Comparison of ENCODE assay signal across 15 mouse cellular contexts in genomic region chr17:35582900-35583299, GRCm38 (mm10). TPM values are rescaled to one million over a fixed set of nuclear protein-coding genes. Genes with fewer than 3 reads are reported as not detected.
DNase-seq lines count a peak whose midpoint lies in the region; ATAC-seq and TF ChIP-seq lines count a peak whose summit lies in the region.
"Had no signal": no experiment of that assay in that cellular context is flagged by ENCODE, and none has a peak within 500 bp of the region (broad histone marks: within the 10 kb centered on the region; RNA-seq: fewer than 3 reads in every experiment).

No protein-coding gene starts in this region.

- H3K27me3 ChIP-seq in liver, adult 2 months (ENCODE audit: control insufficient read depth, insufficient read depth, low read length) = no peaks in the 10 kb centered on the region
- H3K27me3 ChIP-seq in liver, embryonic 12.5 days (replicated peaks) = 0 out of 2 replicates have a peak, but pooled peaks cover 8% of the 10 kb centered on the region
- no peaks in the 10 kb centered on the region for H3K27me3 ChIP-seq in MEL (ENCODE audit: control insufficient read depth in 1 of 2, insufficient read depth in 2 of 2, low read length in 2 of 2)
- H3K27me3 ChIP-seq: embryonic facial prominence, embryonic 12.5 days; neural tube, embryonic 12.5 days had no signal

- TF ChIP-seq EP300 in MEL (IDR thresholded peaks at IDR 0.05; ENCODE audit: low read depth in 1 of 2, low read length in 2 of 2) = no peak

- TF ChIP-seq POLR2A in liver, adult 2 months (IDR thresholded peaks at IDR 0.05; ENCODE audit: extremely low read depth, insufficient read depth, low read length) = no peak
- TF ChIP-seq POLR2A in MEL (IDR thresholded peaks at IDR 0.05; ENCODE audit: control insufficient read depth in 1 of 2, insufficient read depth in 1 of 2, low read depth in 1 of 2, low read length in 2 of 2, poor library complexity in 1 of 2) = no peak

- H3K79me2 ChIP-seq in liver, adult 2 months (ENCODE audit: control insufficient read depth, insufficient read depth, low read length) = no peaks in the 10 kb centered on the region
- H3K79me2 ChIP-seq in MEL (ENCODE audit: control insufficient read depth, insufficient read depth, low read length, poor library complexity) = no peaks in the 10 kb centered on the region

- peak; percentile 60 for TF ChIP-seq CTCF in liver, adult 2 months (IDR thresholded peaks at IDR 0.05; ENCODE audit: low read depth, low read length)
- TF ChIP-seq CTCF in MEL (IDR thresholded peaks at IDR 0.05 in 2 of 3, conservative IDR thresholded peaks at IDR 0.05 in 1 of 3; ENCODE audit: control insufficient read depth in 1 of 3, insufficient read depth in 1 of 3, low read depth in 2 of 3, low read length in 3 of 3, poor library complexity in 1 of 3, severe bottlenecking in 1 of 3) = peak; percentile 74 to 89 (median 77)

- no peak for ATAC-seq in CD4-positive, CD25-positive, alpha-beta regulatory T cell, adult 4 months
- no peak for ATAC-seq in liver, embryonic 12.5 days

- no peaks in the 10 kb centered on the region; the same call in 1 of the 2 replicates for H3K4me1 ChIP-seq in liver, adult 2 months (ENCODE audit: control insufficient read depth, insufficient read depth, low read length)
- no peaks in the 10 kb centered on the region for H3K4me1 ChIP-seq in liver, embryonic 12.5 days
- no peaks in the 10 kb centered on the region for H3K4me1 ChIP-seq in MEL (ENCODE audit: control insufficient read depth in 1 of 2, insufficient read depth in 2 of 2, low read length in 2 of 2)
- H3K4me1 ChIP-seq: embryonic facial prominence, embryonic 12.5 days; neural tube, embryonic 12.5 days had no signal

- H3K36me3 ChIP-seq in liver, adult 2 months (ENCODE audit: control insufficient read depth, insufficient read depth, low read length) = no peaks in the 10 kb centered on the region
- no peaks in the 10 kb centered on the region for H3K36me3 ChIP-seq in liver, embryonic 12.5 days
- H3K36me3 ChIP-seq in MEL (ENCODE audit: control insufficient read depth in 1 of 2, insufficient read depth in 2 of 2, low read length in 2 of 2) = no peaks in the 10 kb centered on the region
- H3K36me3 ChIP-seq: embryonic facial prominence, embryonic 12.5 days; neural tube, embryonic 12.5 days had no signal

- H3K4me3 ChIP-seq in liver, adult 2 months (ENCODE audit: insufficient read depth, low read depth, low read length) = no peak overlapping the region
- no peak overlapping the region for H3K4me3 ChIP-seq in liver, embryonic 12.5 days
- no peak overlapping the region for H3K4me3 ChIP-seq in MEL (ENCODE audit: control insufficient read depth in 1 of 2, insufficient read depth in 1 of 2, low read depth in 2 of 2, low read length in 2 of 2)
- H3K4me3 ChIP-seq: embryonic facial prominence, embryonic 12.5 days; neural tube, embryonic 12.5 days had no signal

- peak; percentile 54 for DNase-seq in CD4-positive, CD25-positive, alpha-beta regulatory T cell, adult 2 months (ENCODE audit: low read depth, low spot score)
- peak; percentile 6 for DNase-seq in liver, adult 2 months (ENCODE audit: extremely low read depth, low read depth, low spot score)
- peak; percentile 48 for DNase-seq in MEL (ENCODE audit: low read depth, low spot score)
- DNase-seq in naive thymus-derived CD4-positive, alpha-beta T cell, adult 2 months (ENCODE audit: low read depth) = peak; percentile 32
- no peak for DNase-seq in ovary, postnatal 10 days (ENCODE audit: low spot score)
- DNase-seq in embryo, embryonic 9.5 days (ENCODE audit: extremely low spot score) = no peak
- DNase-seq: kidney, adult 9 months had no signal

- no peak overlapping the region for H3K27ac ChIP-seq in liver, adult 2 months (replicated peaks; ENCODE audit: insufficient read depth, low read depth, low read length)
- H3K27ac ChIP-seq in liver, embryonic 12.5 days = no peak overlapping the region
- H3K27ac ChIP-seq in MEL (ENCODE audit: control insufficient read depth, low read depth, low read length) = no peak overlapping the region
- H3K27ac ChIP-seq: embryonic facial prominence, embryonic 12.5 days; macrophage; neural tube, embryonic 12.5 days had no signal

- H3K9me3 ChIP-seq in liver, embryonic 12.5 days (replicated peaks) = no peaks in the 10 kb centered on the region
- no peaks in the 10 kb centered on the region for H3K9me3 ChIP-seq in MEL (replicated peaks; ENCODE audit: insufficient read depth, low read length)
- H3K9me3 ChIP-seq: embryonic facial prominence, embryonic 12.5 days; neural tube, embryonic 12.5 days had no signal

- H3K4me2 ChIP-seq in liver, embryonic 12.5 days = no peak overlapping the region
- H3K4me2 ChIP-seq: embryonic facial prominence, embryonic 12.5 days; neural tube, embryonic 12.5 days had no signal

- 94% methylated on average over 1 of the region's 1 CpGs for WGBS in liver, adult 2 months
- 71% methylated on average over 1 of the region's 1 CpGs for WGBS in liver, embryonic 12.5 days (ENCODE audit: insufficient replicate concordance)

- no peak overlapping the region for H3K9ac ChIP-seq in liver, adult 2 months (ENCODE audit: low read depth, low read length)
- no peak overlapping the region for H3K9ac ChIP-seq in liver, embryonic 12.5 days
- no peak overlapping the region for H3K9ac ChIP-seq in MEL (ENCODE audit: control insufficient read depth, low read depth, low read length, poor library complexity, severe bottlenecking)
- H3K9ac ChIP-seq: embryonic facial prominence, embryonic 12.5 days; neural tube, embryonic 12.5 days had no signal

- TF ChIP-seq RAD21 in MEL (IDR thresholded peaks at IDR 0.05; ENCODE audit: low read depth, low read length) = peak; percentile 65

TF ChIP-seq in MEL, 35 proteins besides CTCF, POLR2A, EP300 and RAD21:
- no peak for TF ChIP-seq MEF2A (IDR thresholded peaks at IDR 0.05; ENCODE audit: extremely low read depth, insufficient replicate concordance, low read depth, low read length, poor library complexity, severe bottlenecking)
- no peak for TF ChIP-seq ZNF384 (IDR thresholded peaks at IDR 0.05; ENCODE audit: low read depth, low read length)
- peak; percentile 39 for TF ChIP-seq ZC3H11A (IDR thresholded peaks at IDR 0.05; ENCODE audit: low read depth, low read length)
- no peak for TF ChIP-seq POLR2AphosphoS2 (IDR thresholded peaks at IDR 0.05; ENCODE audit: low read length)
- TF ChIP-seq USF1 (IDR thresholded peaks at IDR 0.05; ENCODE audit: low read depth, low read length) = no peak
- TF ChIP-seq MAZ (IDR thresholded peaks at IDR 0.05; ENCODE audit: low read depth, low read length) = no peak
- peak; percentile 50 for TF ChIP-seq SMC3 (IDR thresholded peaks at IDR 0.05; ENCODE audit: low read depth, low read length)
- TF ChIP-seq GABPA (IDR thresholded peaks at IDR 0.05; ENCODE audit: low read depth, low read length) = no peak

RNA-seq across cellular contexts. Expression of gene 2300002M23Rik, which starts 15.7 kb away (rescaled TPM):
- not detected for polyA plus RNA-seq in CD4-positive, CD25-positive, alpha-beta regulatory T cell, adult 4 months (2017; shearing (Covaris generic))
- total RNA-seq in liver, adult 2 months (2014; rRNA removed) = not detected in 2 replicates
- not detected in 2 replicates for polyA plus RNA-seq in liver, adult 2 months (2012; rRNA removed)
- polyA plus RNA-seq in liver, embryonic 12.5 days (2016; fragmentation: Nextera tagmentation; extraction: Ambion mirVana) = not detected in 2 replicates
- total RNA-seq in MEL (2012; rRNA removed) = not detected in 2 replicates
- not detected for polyA plus RNA-seq in MEL (2012; ENCODE audit: insufficient read depth in 1 of 2, insufficient read length in 2 of 2, low read depth in 1 of 2, low replicate concordance in 2 of 2, missing spikeins in 1 of 2)
- total RNA-seq: left cerebral cortex, postnatal 10 days had no signal
- polyA plus RNA-seq: C2C12; embryonic facial prominence, embryonic 12.5 days; macrophage; neural tube, embryonic 12.5 days had no signal

RNA-seq across cellular contexts. Expression of gene Sfta2, which starts 18.4 kb away (rescaled TPM):
- polyA plus RNA-seq in CD4-positive, CD25-positive, alpha-beta regulatory T cell, adult 4 months (2017; shearing (Covaris generic)) = not detected
- not detected in 2 replicates for total RNA-seq in liver, adult 2 months (2014; rRNA removed)
- not detected in 2 replicates for polyA plus RNA-seq in liver, adult 2 months (2012; rRNA removed)
- not detected in 2 replicates for polyA plus RNA-seq in liver, embryonic 12.5 days (2016; fragmentation: Nextera tagmentation; extraction: Ambion mirVana)
- total RNA-seq in MEL (2012; rRNA removed) = not detected in 2 replicates
- polyA plus RNA-seq in MEL (2012; ENCODE audit: insufficient read depth in 1 of 2, insufficient read length in 2 of 2, low read depth in 1 of 2, low replicate concordance in 2 of 2, missing spikeins in 1 of 2) = not detected
- total RNA-seq: left cerebral cortex, postnatal 10 days had no signal
- polyA plus RNA-seq: C2C12; embryonic facial prominence, embryonic 12.5 days; macrophage; neural tube, embryonic 12.5 days had no signal

RNA-seq across cellular contexts. Expression of gene Cdsn, which starts 31.0 kb away (rescaled TPM):
- polyA plus RNA-seq in CD4-positive, CD25-positive, alpha-beta regulatory T cell, adult 4 months (2017; shearing (Covaris generic)) = not detected
- not detected in 2 replicates for total RNA-seq in liver, adult 2 months (2014; rRNA removed)
- polyA plus RNA-seq in liver, adult 2 months (2012; rRNA removed) = not detected in 2 replicates
- polyA plus RNA-seq in liver, embryonic 12.5 days (2016; fragmentation: Nextera tagmentation; extraction: Ambion mirVana) = not detected in 2 replicates
- total RNA-seq in MEL (2012; rRNA removed) = 0.08 and 0.23 TPM in 2 replicates
- under 1 TPM in 1 of 2 experiments, not detected in 1; 0.79 TPM for polyA plus RNA-seq in MEL (2012; ENCODE audit: insufficient read depth in 1 of 2, insufficient read length in 2 of 2, low read depth in 1 of 2, low replicate concordance in 2 of 2, missing spikeins in 1 of 2)
- polyA plus RNA-seq: macrophage; neural tube, embryonic 12.5 days had no signal

RNA-seq across cellular contexts. Expression of gene Gm9573, which starts 43.5 kb away (rescaled TPM):
- not detected for polyA plus RNA-seq in CD4-positive, CD25-positive, alpha-beta regulatory T cell, adult 4 months (2017; shearing (Covaris generic))
- total RNA-seq in liver, adult 2 months (2014; rRNA removed) = not detected in 2 replicates
- polyA plus RNA-seq in liver, adult 2 months (2012; rRNA removed) = not detected in 2 replicates
- polyA plus RNA-seq in liver, embryonic 12.5 days (2016; fragmentation: Nextera tagmentation; extraction: Ambion mirVana) = not detected in 2 replicates
- not detected in 2 replicates for total RNA-seq in MEL (2012; rRNA removed)
- polyA plus RNA-seq in MEL (2012; ENCODE audit: insufficient read depth in 1 of 2, insufficient read length in 2 of 2, low read depth in 1 of 2, low replicate concordance in 2 of 2, missing spikeins in 1 of 2) = not detected
- total RNA-seq: left cerebral cortex, postnatal 10 days had no signal
- polyA plus RNA-seq: C2C12; embryonic facial prominence, embryonic 12.5 days; heart, embryonic 16.5 days; macrophage; neural tube, embryonic 12.5 days had no signal

RNA-seq across cellular contexts. Expression of gene Psors1c2, which starts 49.9 kb away (rescaled TPM):
- under 1 TPM in 1 of 2 experiments, not detected in 1; 0.65 TPM for polyA plus RNA-seq in CD4-positive, CD25-positive, alpha-beta regulatory T cell, adult 4 months (2017; shearing (Covaris generic))
- total RNA-seq in liver, adult 2 months (2014; rRNA removed) = not detected in 2 replicates
- not detected in 2 replicates for polyA plus RNA-seq in liver, adult 2 months (2012; rRNA removed)
- 0.14 and 0.22 TPM in 2 replicates for polyA plus RNA-seq in liver, embryonic 12.5 days (2016; fragmentation: Nextera tagmentation; extraction: Ambion mirVana)
- 0.20 and 0.27 TPM in 2 replicates for total RNA-seq in MEL (2012; rRNA removed)
- 1 to 10 TPM in 1 of 2 experiments, not detected in 1; 1.3 TPM for polyA plus RNA-seq in MEL (2012; ENCODE audit: insufficient read depth in 1 of 2, insufficient read length in 2 of 2, low read depth in 1 of 2, low replicate concordance in 2 of 2, missing spikeins in 1 of 2)
- polyA plus RNA-seq: macrophage had no signal

Comparison
In these comparisons a context has a peak if more than half of its experiments do, and no peak if none do; other contexts are left out.
1. DNase-seq: peak in CD4-positive, CD25-positive, alpha-beta regulatory T cell, adult 2 months (single experiment), liver, adult 2 months (single experiment), MEL (single experiment) and naive thymus-derived CD4-positive, alpha-beta T cell, adult 2 months (single experiment); none in ovary, postnatal 10 days (single experiment) and embryo, embryonic 9.5 days (single experiment).